Mouse (Mus musculus): ENCODE data around the gene Prex1.

DNA sequence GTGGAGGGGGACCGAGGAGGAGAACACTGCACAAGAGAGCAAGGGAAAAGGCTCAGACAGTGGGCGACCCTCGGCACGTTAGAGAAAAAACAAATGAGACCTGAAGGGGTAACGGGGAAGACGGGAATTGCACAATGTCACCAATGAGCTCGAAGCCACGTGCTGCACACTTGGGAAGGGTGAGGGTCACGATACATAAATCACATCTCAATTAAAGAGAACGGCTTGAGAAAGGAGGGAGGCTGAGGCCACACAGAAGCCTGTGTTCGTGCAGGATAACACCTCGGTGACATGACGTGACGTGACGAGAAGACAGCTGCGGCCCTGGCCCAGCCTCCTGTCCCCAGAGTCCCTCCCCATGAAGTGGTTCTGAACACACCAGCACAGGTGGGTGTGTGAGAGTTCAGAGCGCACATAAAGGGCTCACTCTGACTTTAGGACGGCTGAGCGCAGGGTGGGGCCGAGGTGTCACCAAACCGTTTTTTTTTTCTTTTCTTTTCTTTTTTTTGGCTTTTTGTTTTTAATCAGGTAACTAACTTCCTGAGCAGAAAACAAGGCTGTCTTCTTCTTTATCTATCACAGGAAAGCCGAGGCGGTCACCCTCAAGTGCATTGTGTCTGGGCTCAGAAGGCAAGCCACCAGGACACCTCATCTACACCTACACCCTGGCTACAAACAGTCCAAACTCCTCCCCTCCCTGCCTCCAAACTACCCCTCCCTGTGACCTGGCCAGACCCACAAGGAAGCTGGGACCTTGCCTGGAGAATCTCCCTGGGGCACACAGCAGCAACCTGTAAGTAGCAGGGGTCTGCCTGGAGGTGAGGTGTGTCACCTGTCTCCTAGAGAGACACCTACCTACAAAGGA, 12.2 kb downstream of the Prex1 start:
- TF ChIP-seq CTCF (IDR thresholded peaks at IDR 0.05; ENCODE audit: control insufficient read depth, insufficient read depth, low read length) (no peak), POLR2A (IDR thresholded peaks at IDR 0.05; ENCODE audit: borderline replicate concordance, control insufficient read depth, low read depth, low read length) (no peak)

Data from bone marrow, adult 2 months (tissue).